ENCODE assay signal across 10 mouse cellular contexts in the genomic region with DNA sequence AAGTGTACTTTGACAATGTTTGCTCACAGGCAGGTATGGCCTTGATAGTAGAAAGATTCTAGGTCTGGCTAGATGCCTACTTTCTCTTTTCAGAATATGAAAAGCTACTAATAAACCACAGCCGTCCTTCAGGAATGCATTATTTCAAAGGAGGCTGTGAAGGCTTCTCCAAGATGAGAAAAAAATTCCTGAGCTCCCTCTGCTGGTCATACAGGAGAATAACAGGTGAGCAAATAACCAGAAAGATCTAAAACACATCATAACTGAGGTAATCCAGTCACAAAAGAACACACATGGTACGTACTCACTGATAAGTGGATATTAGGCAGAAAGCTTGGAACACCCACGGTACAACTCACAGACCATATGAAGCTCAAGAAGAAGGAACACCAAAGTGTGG. TPM values are rescaled to one million over a fixed set of nuclear protein-coding genes. Genes with fewer than 3 reads are reported as not detected.
DNase-seq lines count a peak whose midpoint lies in the region; ATAC-seq and TF ChIP-seq lines count a peak whose summit lies in the region.
"Had no signal": no experiment of that assay in that cellular context is flagged by ENCODE, and none has a peak within 500 bp of the region (broad histone marks: within the 10 kb centered on the region; RNA-seq: fewer than 3 reads in every experiment).

No protein-coding gene starts in this region.

- no peak overlapping the region for H3K27ac ChIP-seq in intestine, postnatal 0 days (ENCODE audit: low read depth, low read length)
- H3K27ac ChIP-seq in intestine, embryonic 16.5 days (ENCODE audit: low read length): no peak overlapping the region
- H3K27ac ChIP-seq: heart, embryonic 13.5 days; limb, embryonic 15.5 days; neural tube, embryonic 13.5 days had no signal

- H3K4me1 ChIP-seq in intestine, postnatal 0 days (replicated peaks; ENCODE audit: control insufficient read depth, insufficient read depth, low read length): no peaks in the 10 kb centered on the region
- H3K4me1 ChIP-seq in intestine, embryonic 16.5 days (ENCODE audit: control insufficient read depth, insufficient read depth, low read length): no peaks in the 10 kb centered on the region
- H3K4me1 ChIP-seq: heart, embryonic 13.5 days; limb, embryonic 15.5 days; neural tube, embryonic 13.5 days had no signal

- H3K4me3 ChIP-seq in intestine, postnatal 0 days (ENCODE audit: low read depth, low read length): no peak overlapping the region
- no peak overlapping the region for H3K4me3 ChIP-seq in intestine, embryonic 16.5 days (ENCODE audit: low read length)
- H3K4me3 ChIP-seq: heart, embryonic 13.5 days; limb, embryonic 15.5 days; neural tube, embryonic 13.5 days had no signal

- H3K9me3 ChIP-seq in intestine, postnatal 0 days (ENCODE audit: control insufficient read depth): no peaks in the 10 kb centered on the region
- H3K9me3 ChIP-seq in intestine, embryonic 16.5 days (ENCODE audit: control insufficient read depth, low read length): no peaks in the 10 kb centered on the region
- H3K9me3 ChIP-seq: heart, embryonic 13.5 days; limb, embryonic 15.5 days; neural tube, embryonic 13.5 days had no signal

- H3K4me2 ChIP-seq in intestine, postnatal 0 days (replicated peaks; ENCODE audit: low read depth): no peak overlapping the region
- no peak overlapping the region for H3K4me2 ChIP-seq in intestine, embryonic 16.5 days (ENCODE audit: low read depth, low read length)
- H3K4me2 ChIP-seq: heart, embryonic 13.5 days; limb, embryonic 15.5 days; neural tube, embryonic 13.5 days had no signal

- H3K36me3 ChIP-seq in intestine, postnatal 0 days (ENCODE audit: control insufficient read depth, insufficient read depth): no peaks in the 10 kb centered on the region
- no peaks in the 10 kb centered on the region for H3K36me3 ChIP-seq in intestine, embryonic 16.5 days (ENCODE audit: control insufficient read depth, insufficient read depth, low read length)
- H3K36me3 ChIP-seq in splenic B cell, adult 2 months (ENCODE audit: control insufficient read depth, insufficient read depth, low read length, poor library complexity, severe bottlenecking): no peaks in the 10 kb centered on the region
- H3K36me3 ChIP-seq: heart, embryonic 13.5 days; limb, embryonic 15.5 days; neural tube, embryonic 13.5 days had no signal

- peak; percentile 0 for DNase-seq in ovary, postnatal 14 days (ENCODE audit: low spot score)
- DNase-seq in ovary, postnatal 36 days (ENCODE audit: low spot score): no peak
- peak; percentile 2 for DNase-seq in c-Kit-positive CD71-positive TER-119-negative erythroid progenitor cells, embryonic 14.5 days (ENCODE audit: low read depth)
- DNase-seq in splenic B cell, adult 2 months (ENCODE audit: low read depth, low spot score): peak; percentile 0
- DNase-seq in thymus, postnatal 0 days (ENCODE audit: low spot score): no peak

- no peak overlapping the region for H3K9ac ChIP-seq in intestine, postnatal 0 days (ENCODE audit: low read depth, low read length)
- no peak overlapping the region for H3K9ac ChIP-seq in intestine, embryonic 16.5 days (ENCODE audit: low read depth, low read length)
- H3K9ac ChIP-seq: heart, embryonic 13.5 days; limb, embryonic 15.5 days; neural tube, embryonic 13.5 days had no signal

- ATAC-seq in intestine, postnatal 0 days: no peak
- ATAC-seq in intestine, embryonic 16.5 days: no peak

- TF ChIP-seq CTCF in intestine, postnatal 0 days (IDR thresholded peaks at IDR 0.05; ENCODE audit: low read depth): peak; percentile 63

- H3K27me3 ChIP-seq in intestine, postnatal 0 days (replicated peaks; ENCODE audit: control insufficient read depth, insufficient read depth, low read length): no peaks in the 10 kb centered on the region
- H3K27me3 ChIP-seq in intestine, embryonic 16.5 days (replicated peaks; ENCODE audit: control insufficient read depth, insufficient read depth, low read length): no peaks in the 10 kb centered on the region
- no peaks in the 10 kb centered on the region for H3K27me3 ChIP-seq in splenic B cell, adult 2 months (ENCODE audit: control insufficient read depth, insufficient read depth, low read length, poor library complexity, severe bottlenecking)
- H3K27me3 ChIP-seq: heart, embryonic 13.5 days; limb, embryonic 15.5 days; neural tube, embryonic 13.5 days had no signal

- WGBS in intestine, postnatal 0 days: 36% methylated on average over 3 of the region's 3 CpGs
- 30% methylated on average over 3 of the region's 3 CpGs for WGBS in intestine, embryonic 16.5 days

RNA-seq across cellular contexts. Expression of gene Atp11c, which starts 16.7 kb away (rescaled TPM):
- 2.2 and 2.4 TPM in 2 replicates for polyA plus RNA-seq in intestine, postnatal 0 days (2015; fragmentation: Nextera tagmentation; extraction: Ambion mirVana)
- 3.6 TPM in 2 replicates for polyA plus RNA-seq in intestine, embryonic 16.5 days (2015; fragmentation: Nextera tagmentation; extraction: Ambion mirVana)
- 10.8 and 11.6 TPM in 2 replicates for polyA plus RNA-seq in thymus, postnatal 0 days (2015; fragmentation: Nextera tagmentation; extraction: Ambion mirVana)

Comparison
In these comparisons a context has a peak if more than half of its experiments do, and no peak if none do; other contexts are left out.
1. DNase-seq: peak in ovary, postnatal 14 days (single experiment), c-Kit-positive CD71-positive TER-119-negative erythroid progenitor cells, embryonic 14.5 days (single experiment) and splenic B cell, adult 2 months (single experiment); none in ovary, postnatal 36 days (single experiment) and thymus, postnatal 0 days (single experiment).